Mouse (Mus musculus) lung, postnatal 0 days (tissue): ENCODE data around the gene D930020B18Rik. TPM values are rescaled to one million over a fixed set of nuclear protein-coding genes. Genes with fewer than 3 reads are reported as not detected.
A peak's percentile ranks its signal among the peaks of the same experiment; 100 is the strongest.

Experiments
- ATAC-seq: fragments of 200-750 bp; cut with Nextera tagmentation; 2 replicates; pipeline ENCODE4 v1.8.0; 2017; ENCODE audit warnings: moderate library complexity
- DNase-seq: peaks from one replicate; pipeline ENCODE4 v3.0.0-alpha.2; 2016; ENCODE audit warnings: low spot score
- H3K27ac ChIP-seq: fragments of 300-500 bp; sonication (generic); 2 replicates; pipeline ENCODE4 v1.5.1; 2014; ENCODE audit warnings: antibody characterized with exemption, mild to moderate bottlenecking, low read length, mixed read lengths
- H3K27me3 ChIP-seq: fragments of 300-500 bp; sonication (generic); replicated peaks from 2 replicates; pipeline ENCODE4 v1.6.1; 2014; ENCODE audit warnings: low read length, mixed read lengths; ENCODE audit not compliant: insufficient read depth
- H3K36me3 ChIP-seq: fragments of 300-500 bp; sonication (generic); 2 replicates; pipeline ENCODE4 v1.6.1; 2014; ENCODE audit warnings: low read length, mixed read lengths; ENCODE audit not compliant: insufficient read depth
- H3K4me1 ChIP-seq: fragments of 300-500 bp; sonication (generic); 2 replicates; pipeline ENCODE4 v1.6.1; 2014; ENCODE audit warnings: antibody characterized with exemption, low read depth, low read length, mixed read lengths; ENCODE audit not compliant: insufficient read depth
- H3K4me2 ChIP-seq: fragments of 300-500 bp; sonication (generic); replicated peaks from 2 replicates; pipeline ENCODE4 v1.6.1; 2014; ENCODE audit warnings: low read depth, mild to moderate bottlenecking, low read length, moderate library complexity, mixed read lengths
- H3K4me3 ChIP-seq: fragments of 300-500 bp; sonication (generic); 2 replicates; pipeline ENCODE4 v1.5.1; 2014; ENCODE audit warnings: low read depth, low read length
- H3K9ac ChIP-seq: fragments of 300-500 bp; sonication (generic); replicated peaks from 2 replicates; pipeline ENCODE4 v1.6.1; 2014; ENCODE audit warnings: low read depth, mild to moderate bottlenecking
- H3K9me3 ChIP-seq: fragments of 300-500 bp; sonication (generic); 2 replicates; pipeline ENCODE4 v1.6.1; 2016; ENCODE audit warnings: low read length, mixed read lengths
- CTCF ChIP-seq: IDR thresholded peaks from 2 replicates; pipeline ENCODE4 v1.5.1; 2016; ENCODE audit warnings: antibody characterized with exemption, mild to moderate bottlenecking
- EP300 ChIP-seq: IDR thresholded peaks from 2 replicates; pipeline ENCODE4 v1.6.1; 2016; ENCODE audit warnings: antibody characterized with exemption, mild to moderate bottlenecking, control low read depth
- WGBS: fragments of 180-500 bp; shearing (Covaris S2); extraction: QIAGEN DNeasy Blood & Tissue Kit; methylation state at CpG from one replicate; pipeline ENCODE4 v1.1.7; 2014; 5-methylcytosine and 5-hydroxymethylcytosine counted together
- polyA plus RNA-seq: library from polyadenylated mRNA; unstranded; fragments of >200 nt; fragmentation: Nextera tagmentation; extraction: Ambion mirVana; gene quantifications from 2 replicates; pipeline ENCODE4 v1.2.1, GENCODE M21; 2015

The D930020B18Rik gene
- 0.44 and 0.48 TPM in 2 replicates for polyA plus RNA-seq

- H3K36me3 ChIP-seq: no peaks in the 10 kb centered on the region
- ATAC-seq: peak; percentile 21; the same call in 1 of the 2 replicates
- H3K4me2 ChIP-seq: peak within 1 kb of the TSS; percentile 95
- H3K27me3 ChIP-seq: peaks cover 15% of the 10 kb centered on the region; the same call in 1 of the 2 replicates
- peak within 1 kb of the TSS; percentile 48 for H3K4me3 ChIP-seq
- H3K27ac ChIP-seq: no peak within 1 kb of the TSS
- DNase-seq: peak; percentile 41
- no peaks in the 10 kb centered on the region for H3K9me3 ChIP-seq
- 2% methylated on average over 57 of the region's 69 CpGs for WGBS
- no peaks in the 10 kb centered on the region; the same call in 1 of the 2 replicates for H3K4me1 ChIP-seq
- no peak for TF ChIP-seq EP300
- no peak for TF ChIP-seq CTCF
- H3K9ac ChIP-seq: 0 out of 2 replicates have a peak within 1 kb of the TSS, but pooled peaks have one; percentile 8
These were observed at the start of gene D930020B18Rik for GRCm38 (mm10) chr10:121641272-121642053. Gene D930020B18Rik, plus strand, starts transcription at chr10:121641588.

GRCm38 (mm10) chr10:121596580-121596979 is 44.8 kb upstream of the D930020B18Rik start:
- 66% methylated on average over 9 of the region's 9 CpGs for WGBS
- H3K4me2 ChIP-seq: no peak overlapping the region
- ATAC-seq (no peak), DNase-seq (no peak)
- no peaks in the 10 kb centered on the region for H3K9me3 ChIP-seq
- H3K4me1 ChIP-seq: no peaks in the 10 kb centered on the region
- H3K27me3 ChIP-seq: no peaks in the 10 kb centered on the region
- H3K36me3 ChIP-seq: peaks cover 11% of the 10 kb centered on the region; the same call in 1 of the 2 replicates
- TF ChIP-seq CTCF: no peak
- TF ChIP-seq EP300: no peak
- no peak overlapping the region for H3K4me3 ChIP-seq
- H3K27ac ChIP-seq: no peak overlapping the region
- no peak overlapping the region for H3K9ac ChIP-seq

DNA sequence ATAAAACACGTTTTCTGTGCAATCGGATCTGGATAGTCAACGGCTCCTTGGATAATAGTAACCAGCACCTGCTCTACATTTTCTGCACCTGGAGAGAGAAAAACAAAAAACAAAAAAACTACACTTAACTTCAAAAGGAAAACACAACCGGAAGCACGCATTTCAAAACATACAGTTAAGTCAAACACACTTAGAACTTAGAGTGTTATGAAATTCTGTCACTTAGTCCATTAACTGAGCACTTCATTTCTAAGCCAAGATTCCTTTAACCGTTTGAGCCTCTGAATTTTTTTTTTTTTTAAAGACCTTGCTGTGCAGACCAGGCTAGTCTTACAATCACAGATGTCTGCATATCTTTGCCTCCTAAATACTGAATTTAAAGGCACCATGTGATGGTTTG is 40.1 kb upstream of the D930020B18Rik start:
- Histone ChIP-seq H3K9ac (no peak overlapping the region), H3K27me3 (no peaks in the 10 kb centered on the region), H3K4me2 (no peak overlapping the region), H3K36me3 (peaks cover 32% of the 10 kb centered on the region), H3K27ac (0 out of 2 replicates have a peak overlapping the region, but pooled peaks have one; percentile 38), H3K4me1 (no peaks in the 10 kb centered on the region), H3K9me3 (no peaks in the 10 kb centered on the region), H3K4me3 (no peak overlapping the region)
- ATAC-seq: peak; percentile 42; the same call in 1 of the 2 replicates
- TF ChIP-seq CTCF (no peak), EP300 (0 out of 2 replicates have a peak, but pooled peaks have one; percentile 51)
- DNase-seq: peak; percentile 84
- 46% methylated on average over 6 of the region's 6 CpGs for WGBS

DNA sequence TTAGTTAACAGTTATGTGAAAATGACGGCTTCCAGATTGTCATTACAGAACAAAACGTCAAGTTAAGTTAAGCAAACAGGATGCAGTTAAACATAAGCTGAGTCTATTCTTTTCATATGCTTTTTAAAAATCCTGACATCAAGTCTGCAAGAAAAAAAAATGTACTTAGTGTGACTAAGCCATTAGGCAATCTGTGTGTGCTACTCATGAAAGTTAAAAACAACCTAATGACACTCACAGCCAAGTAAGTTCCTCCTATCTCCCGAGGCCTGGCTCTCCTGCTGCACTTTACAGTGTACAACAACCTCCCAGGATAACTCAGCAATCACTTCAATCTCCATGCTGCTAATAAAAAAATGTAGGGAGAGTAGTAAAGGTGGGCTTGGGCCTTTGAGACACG is 37.8 kb upstream of the D930020B18Rik start:
- TF ChIP-seq EP300 (peak; percentile 32; the same call in 1 of the 2 replicates), CTCF (no peak)
- Histone ChIP-seq H3K36me3 (peaks cover 36% of the 10 kb centered on the region), H3K27me3 (no peaks in the 10 kb centered on the region), H3K4me1 (no peaks in the 10 kb centered on the region), H3K9ac (no peak overlapping the region), H3K4me3 (no peak overlapping the region), H3K9me3 (no peaks in the 10 kb centered on the region), H3K27ac (peak overlapping the region; percentile 62; the same call in 1 of the 2 replicates), H3K4me2 (no peak overlapping the region)
- DNase-seq (peak; percentile 65), ATAC-seq (peak; percentile 57)
- 56% methylated on average over 4 of the region's 4 CpGs for WGBS

GRCm38 (mm10) chr10:121604632-121605344 is 36.6 kb upstream of the D930020B18Rik start:
- H3K27ac ChIP-seq: no peak overlapping the region
- H3K36me3 ChIP-seq: peaks cover 39% of the 10 kb centered on the region
- H3K9me3 ChIP-seq: no peaks in the 10 kb centered on the region
- no peak overlapping the region for H3K4me3 ChIP-seq
- no peak overlapping the region for H3K4me2 ChIP-seq
- no peaks in the 10 kb centered on the region for H3K27me3 ChIP-seq
- ATAC-seq (no peak), DNase-seq (no peak)
- 92% methylated on average over 13 of the region's 13 CpGs for WGBS
- H3K4me1 ChIP-seq: no peaks in the 10 kb centered on the region
- TF ChIP-seq CTCF (no peak), EP300 (no peak)
- no peak overlapping the region for H3K9ac ChIP-seq

DNA sequence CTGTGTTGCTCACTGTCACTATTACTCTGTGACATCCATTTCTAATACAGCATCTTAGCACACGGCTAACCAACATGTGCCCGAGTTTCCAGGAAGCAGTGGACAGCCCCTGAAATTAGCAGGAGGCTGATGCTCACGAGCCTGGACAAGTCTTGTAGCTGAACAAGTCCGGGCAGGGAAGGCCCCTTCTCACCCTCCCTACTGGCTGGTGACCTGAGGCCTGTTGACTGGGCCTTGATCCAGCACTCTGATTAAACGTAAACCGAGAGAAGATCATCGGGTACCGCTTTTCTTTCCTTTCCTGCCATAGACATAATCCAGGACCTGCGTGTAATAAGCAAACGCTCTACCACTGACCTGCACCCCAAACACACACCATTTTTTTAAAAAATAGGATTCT is 33.2 kb upstream of the D930020B18Rik start:
- ATAC-seq (no peak), DNase-seq (no peak)
- Histone ChIP-seq H3K4me2 (no peak overlapping the region), H3K36me3 (peaks cover 37% of the 10 kb centered on the region), H3K9me3 (no peaks in the 10 kb centered on the region), H3K4me1 (no peaks in the 10 kb centered on the region), H3K4me3 (no peak overlapping the region), H3K27me3 (no peaks in the 10 kb centered on the region), H3K27ac (no peak overlapping the region), H3K9ac (no peak overlapping the region)
- 89% methylated on average over 10 of the region's 10 CpGs for WGBS
- TF ChIP-seq CTCF (no peak), EP300 (no peak)
